Mouse (Mus musculus) adrenal gland, adult 10 weeks (tissue): Measurements from ENCODE around the gene Zfp101. TPM values are rescaled to one million over a fixed set of nuclear protein-coding genes. Genes with fewer than 3 reads are reported as not detected.

Experiments used
- polyA plus RNA-seq: library from polyadenylated mRNA; stranded (reverse); fragments of 350-450 nt; fragmentation: Illumina TruSeq; extraction: RNeasy Lipid Tissue Mini Kit (QIAGEN cat#74804); gene quantifications from one replicate; pipeline ENCODE4 v1.2.3, GENCODE M21; 2014; ENCODE audit warnings: low read depth, low replicate concordance

Zfp101 gene
- 23.2 TPM for polyA plus RNA-seq

DNA sequence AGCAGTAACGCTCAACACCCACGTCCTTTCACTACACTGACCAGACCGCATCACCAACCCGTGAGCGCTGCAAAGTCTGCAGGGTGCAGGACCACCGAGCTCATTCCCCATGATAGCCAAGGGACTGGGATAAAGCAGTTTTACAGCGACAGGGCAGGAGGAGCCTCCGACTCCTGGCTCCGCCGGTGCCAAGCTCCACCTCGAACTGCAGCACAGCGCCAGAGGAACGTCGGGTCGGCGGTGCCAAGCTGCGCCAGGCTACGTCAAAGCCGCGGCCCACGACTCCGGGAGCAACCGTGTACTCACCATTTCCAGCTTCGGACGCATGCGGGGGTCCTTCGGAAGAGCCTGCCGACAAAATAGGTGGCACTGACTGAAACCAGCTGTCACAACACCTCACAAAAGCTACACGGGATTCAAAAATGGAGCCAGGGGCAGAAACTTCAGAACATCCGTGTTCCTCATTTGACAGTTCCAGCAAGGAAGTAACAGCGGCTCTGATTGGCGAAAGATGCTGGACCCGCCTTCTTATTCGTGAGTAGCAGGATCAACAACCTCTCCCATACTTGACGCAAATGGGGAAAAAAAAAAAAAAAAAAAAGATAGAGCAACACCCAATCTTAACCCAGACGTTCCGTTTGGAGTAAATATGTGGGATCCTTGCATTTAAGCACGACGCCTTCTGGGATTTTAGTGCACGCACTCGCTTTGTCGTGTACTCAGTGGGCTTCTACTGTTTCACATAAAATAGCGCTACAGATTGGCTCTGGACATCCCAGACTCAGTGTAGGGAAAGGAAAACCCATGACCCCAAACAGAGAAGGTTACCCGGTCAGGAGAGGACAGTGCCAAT is at the start of gene Zfp101:
Gene Zfp101, minus strand, starts transcription at position 460 of the 853 bp plus-strand sequence.

DNA sequence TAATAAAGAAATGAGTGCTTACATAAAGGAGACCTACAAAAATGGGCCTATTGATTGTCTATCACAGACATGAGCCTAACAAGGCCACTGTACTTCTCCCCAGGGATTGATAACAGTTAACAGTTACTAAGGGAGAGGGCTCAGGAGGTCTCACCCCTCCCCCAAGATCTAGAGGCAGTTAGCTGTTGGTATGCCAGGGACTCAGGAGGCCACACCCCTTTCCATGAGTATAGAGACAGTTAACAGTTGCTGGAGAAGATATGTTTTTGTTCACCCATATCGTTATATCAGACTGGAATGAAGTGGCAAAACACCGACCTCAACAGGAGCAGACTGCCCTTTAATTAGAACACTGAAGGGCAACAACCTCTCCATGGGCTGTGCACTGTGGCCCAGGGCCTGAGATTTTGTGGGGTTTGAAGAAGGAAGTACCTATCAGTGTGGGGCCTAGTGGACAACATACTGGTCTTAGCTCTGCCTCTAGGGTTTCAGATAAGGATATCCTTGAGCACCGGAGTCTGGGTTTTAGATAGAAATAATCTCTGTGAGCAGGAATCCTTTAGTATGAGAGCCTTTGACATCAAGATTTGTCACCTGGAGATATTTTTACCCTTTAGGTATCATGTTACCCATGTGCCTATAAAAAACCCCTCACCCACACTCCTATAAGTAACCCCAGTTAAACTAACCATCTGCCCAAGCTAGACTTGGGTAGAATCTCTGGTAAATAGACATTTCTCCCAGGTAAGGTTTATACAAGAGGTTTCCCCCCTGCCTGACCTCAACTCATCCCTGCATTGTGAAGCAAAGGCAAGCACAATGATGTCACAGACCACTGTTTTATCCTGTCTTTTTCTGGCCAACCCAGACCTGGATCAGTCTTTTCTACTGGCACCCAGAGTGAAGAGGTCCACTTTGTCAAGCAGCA is 37.8 kb upstream of the Zfp101 start, which contains the start of gene Actl9:
Gene Actl9, plus strand, starts transcription at position 878 of the 928 bp plus-strand sequence.

DNA sequence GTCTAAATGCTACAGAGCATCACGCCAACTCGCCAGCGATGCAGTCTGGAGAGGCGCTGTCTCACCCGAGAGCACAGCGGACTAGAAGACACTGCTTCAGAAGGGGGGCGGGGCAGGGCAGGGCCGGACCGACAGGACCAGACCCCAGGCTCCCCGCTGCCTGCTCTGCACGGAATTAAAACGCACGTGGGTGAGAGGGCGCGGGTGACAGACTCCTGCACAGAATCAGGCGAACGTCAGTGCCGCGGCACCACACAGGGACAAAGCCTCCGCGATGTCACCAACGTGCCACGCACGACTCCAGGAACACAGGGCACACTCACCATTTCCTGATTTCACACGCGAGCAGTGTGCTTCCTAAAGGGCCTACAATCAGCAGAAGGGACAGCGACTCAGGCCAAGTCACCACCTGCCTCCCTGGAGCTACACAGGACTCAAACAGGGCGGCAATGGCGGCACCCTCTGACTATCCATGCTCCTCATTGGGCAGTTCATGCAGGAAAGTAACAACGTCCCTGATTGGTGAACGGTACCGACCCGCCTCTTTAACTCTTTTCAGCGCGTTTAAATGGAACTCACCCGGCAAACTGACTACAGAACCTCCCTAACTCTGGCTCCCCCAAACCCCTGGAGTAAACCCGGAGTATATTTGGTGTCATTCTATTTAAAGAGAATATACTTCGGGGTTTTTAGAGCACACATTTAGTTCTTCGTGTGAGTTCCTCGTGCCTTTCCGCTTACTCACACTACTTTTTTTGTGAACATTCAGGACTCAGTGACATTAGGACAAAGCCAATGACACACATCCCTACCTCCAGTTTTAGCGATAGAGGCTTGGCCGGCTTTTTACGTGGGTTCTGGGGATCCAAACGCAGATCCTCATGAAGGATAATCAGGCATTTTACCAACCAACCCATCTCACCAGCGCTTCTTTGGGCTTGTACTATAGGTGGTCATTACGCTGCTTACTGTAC is 35.7 kb downstream of the Zfp101 start, which contains the start of gene Zfp81:
Gene Zfp81, minus strand, starts transcription at position 468 of the 974 bp plus-strand sequence.

Other genes starting within 250 kb of the Zfp101 start
- gene Olfr55, start 226.2 kb downstream of the Zfp101 start, polyA plus RNA-seq = not detected
- gene Olfr239, start 203.3 kb downstream of the Zfp101 start, polyA plus RNA-seq = not detected
- gene Olfr1564, start 173.0 kb downstream of the Zfp101 start, polyA plus RNA-seq = not detected
- gene Zfp955a, start 139.5 kb downstream of the Zfp101 start, polyA plus RNA-seq = 45.0 TPM
- gene Olfr63, start 130.0 kb downstream of the Zfp101 start, polyA plus RNA-seq = not detected
- gene Zfp955b, start 105.1 kb downstream of the Zfp101 start, polyA plus RNA-seq = 28.1 TPM
- 30.8 TPM for gene Zfp81, start 35.8 kb downstream of the Zfp101 start, polyA plus RNA-seq
- gene Actl9, start 38.3 kb upstream of the Zfp101 start, polyA plus RNA-seq = not detected
- 3.8 TPM for gene Adamts10, start 129.6 kb upstream of the Zfp101 start, polyA plus RNA-seq
- 0.82 TPM for gene Myo1f, start 161.1 kb upstream of the Zfp101 start, polyA plus RNA-seq
- 2.3 TPM for gene Zfp414, start 234.4 kb upstream of the Zfp101 start, polyA plus RNA-seq
- not detected for gene Pram1, start 243.4 kb upstream of the Zfp101 start, polyA plus RNA-seq